Mouse (Mus musculus): ENCODE measurements around the gene Hyls1.

- TF ChIP-seq CTCF (IDR thresholded peaks at IDR 0.05; ENCODE audit: extremely low read depth, insufficient read depth, low read length) (no peak), POLR2A (IDR thresholded peaks at IDR 0.05; ENCODE audit: extremely low read depth, insufficient read depth, low read length) (no peak)
These were observed 31.0 kb downstream of the Hyls1 start for GRCm38 (mm10) chr9:35539001-35539750.

Data from cortical plate, adult 2 months (tissue).